Mouse (Mus musculus): ENCODE results near the gene Spata19.

DNA sequence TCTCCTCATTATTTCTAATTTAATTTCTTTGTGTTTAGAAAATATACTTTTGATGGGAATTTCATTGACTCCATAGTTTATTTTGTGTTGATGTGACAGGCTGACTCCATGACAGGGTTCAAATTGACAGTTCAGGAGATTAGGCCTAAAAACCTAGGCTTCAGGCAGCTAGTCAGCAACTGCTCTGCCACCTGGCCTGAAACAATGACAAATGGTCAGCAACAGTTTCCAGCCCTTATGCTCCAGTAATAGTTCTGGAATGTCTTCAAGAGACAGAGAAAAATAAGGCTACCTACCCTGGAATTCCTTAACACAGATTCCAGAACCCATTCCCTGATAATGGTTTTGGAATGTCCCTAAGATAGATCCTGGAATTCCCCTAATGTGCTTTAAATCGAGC, 20.9 kb upstream of the Spata19 start:
- TF ChIP-seq CHD2 (IDR thresholded peaks at IDR 0.05; ENCODE audit: low read length), result no peak
- TF ChIP-seq E2F4 (IDR thresholded peaks at IDR 0.05; ENCODE audit: insufficient replicate concordance, low read depth, low read length), result no peak
- TF ChIP-seq POLR2A (IDR thresholded peaks at IDR 0.05; ENCODE audit: low read depth, low read length), result no peak
- TF ChIP-seq MYC (IDR thresholded peaks at IDR 0.05; ENCODE audit: low read depth, low read length), result no peak
- no peak for TF ChIP-seq CTCF (conservative IDR thresholded peaks at IDR 0.05 in 1 of 2, IDR thresholded peaks at IDR 0.05 in 1 of 2; ENCODE audit: low read depth in 2 of 2, low read length in 2 of 2)
- no peak for TF ChIP-seq USF1 (IDR thresholded peaks at IDR 0.05; ENCODE audit: low read depth, low read length)
- no peak for TF ChIP-seq IRF4 (IDR thresholded peaks at IDR 0.05; ENCODE audit: low read depth, low read length)
- no peak for TF ChIP-seq SMC3 (IDR thresholded peaks at IDR 0.05; ENCODE audit: low read depth, low read length)
- no peak for TF ChIP-seq KAT2A (IDR thresholded peaks at IDR 0.05; ENCODE audit: insufficient replicate concordance, low read length)
- no peak for TF ChIP-seq RCOR1 (conservative IDR thresholded peaks at IDR 0.05; ENCODE audit: low read depth, low read length)
- no peak for TF ChIP-seq MAFK (IDR thresholded peaks at IDR 0.05; ENCODE audit: insufficient replicate concordance, low read length)
- no peak for TF ChIP-seq EP300 (IDR thresholded peaks at IDR 0.05; ENCODE audit: low read length)
